Mouse (Mus musculus): Measurements from ENCODE around the gene Vac14.

- TF ChIP-seq GATA1 (IDR thresholded peaks at IDR 0.05; ENCODE audit: low read length) (no peak), TAL1 (IDR thresholded peaks at IDR 0.05; ENCODE audit: low read length) (no peak)
Measured at GRCm38 (mm10) chr8:110669932-110670628, 51.7 kb downstream of the Vac14 start.
